Mouse (Mus musculus) kidney, adult 8-10 months (tissue): ENCODE data around the gene Adk.
"Not testable (repeated sequence)": the region's sequence is repeated elsewhere in the genome, so short reads cannot be mapped to it uniquely, and the experiment has no call there.

Experiments
- DNase-seq, 2 experiments: peaks; one replicate each; pipeline ENCODE4 v3.0.0; 2022

Gene Adk

DNA sequence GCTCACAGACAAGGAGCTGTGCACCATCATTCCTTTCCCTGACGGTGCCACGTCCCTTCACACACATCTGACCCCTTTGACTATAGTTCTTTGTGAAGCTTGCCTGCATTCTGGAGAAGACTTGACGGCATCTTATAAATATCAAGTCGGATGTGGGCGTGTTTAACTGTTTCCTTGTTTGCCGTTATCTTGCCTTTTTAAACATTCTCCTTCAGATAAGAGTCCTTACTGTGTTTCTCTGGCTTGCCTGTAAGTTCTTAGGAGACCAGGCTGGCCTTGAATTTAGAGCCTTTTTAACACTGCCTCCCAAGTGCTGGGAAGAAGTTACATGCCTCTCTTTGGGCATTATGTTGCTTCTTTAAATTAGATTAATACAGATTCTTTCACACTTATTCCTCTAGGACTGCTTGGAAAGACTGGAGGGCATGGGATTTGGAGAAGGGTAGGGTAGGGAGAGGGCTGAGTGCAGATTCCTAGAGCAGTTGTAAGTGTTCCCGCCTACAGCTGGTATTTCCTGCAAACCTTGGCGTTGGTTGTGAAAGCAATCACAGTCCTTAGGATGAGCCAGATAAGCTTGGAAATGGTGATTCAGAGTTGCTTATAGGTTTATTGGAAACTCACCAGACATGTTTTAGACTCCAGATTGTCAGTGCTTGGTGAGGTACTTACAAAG is 13.3 kb downstream of the Adk start:
- no peak for DNase-seq

DNA sequence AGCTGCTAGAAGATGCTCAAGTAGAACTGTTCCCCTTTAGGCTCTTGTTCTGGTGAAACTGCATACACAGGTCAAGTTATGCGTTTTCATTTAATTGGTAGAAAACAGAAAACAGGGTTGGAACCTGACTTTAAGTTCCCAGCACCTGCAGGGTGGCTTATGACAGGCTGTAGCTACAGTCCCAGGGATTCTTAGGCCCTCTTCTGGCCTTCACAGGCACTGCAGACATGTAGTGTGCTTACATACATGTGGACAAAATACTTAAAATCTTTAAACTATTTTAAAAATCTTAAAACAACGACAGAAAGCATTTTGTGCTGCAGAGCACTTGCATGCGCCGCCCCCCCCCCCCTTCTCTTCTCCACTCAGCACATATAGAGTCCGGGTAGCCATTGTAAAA is 17.2 kb downstream of the Adk start:
- no peak for DNase-seq

- DNase-seq, result no peak
Measured at GRCm38 (mm10) chr14:21073981-21074380, 21.6 kb downstream of the Adk start.

DNA sequence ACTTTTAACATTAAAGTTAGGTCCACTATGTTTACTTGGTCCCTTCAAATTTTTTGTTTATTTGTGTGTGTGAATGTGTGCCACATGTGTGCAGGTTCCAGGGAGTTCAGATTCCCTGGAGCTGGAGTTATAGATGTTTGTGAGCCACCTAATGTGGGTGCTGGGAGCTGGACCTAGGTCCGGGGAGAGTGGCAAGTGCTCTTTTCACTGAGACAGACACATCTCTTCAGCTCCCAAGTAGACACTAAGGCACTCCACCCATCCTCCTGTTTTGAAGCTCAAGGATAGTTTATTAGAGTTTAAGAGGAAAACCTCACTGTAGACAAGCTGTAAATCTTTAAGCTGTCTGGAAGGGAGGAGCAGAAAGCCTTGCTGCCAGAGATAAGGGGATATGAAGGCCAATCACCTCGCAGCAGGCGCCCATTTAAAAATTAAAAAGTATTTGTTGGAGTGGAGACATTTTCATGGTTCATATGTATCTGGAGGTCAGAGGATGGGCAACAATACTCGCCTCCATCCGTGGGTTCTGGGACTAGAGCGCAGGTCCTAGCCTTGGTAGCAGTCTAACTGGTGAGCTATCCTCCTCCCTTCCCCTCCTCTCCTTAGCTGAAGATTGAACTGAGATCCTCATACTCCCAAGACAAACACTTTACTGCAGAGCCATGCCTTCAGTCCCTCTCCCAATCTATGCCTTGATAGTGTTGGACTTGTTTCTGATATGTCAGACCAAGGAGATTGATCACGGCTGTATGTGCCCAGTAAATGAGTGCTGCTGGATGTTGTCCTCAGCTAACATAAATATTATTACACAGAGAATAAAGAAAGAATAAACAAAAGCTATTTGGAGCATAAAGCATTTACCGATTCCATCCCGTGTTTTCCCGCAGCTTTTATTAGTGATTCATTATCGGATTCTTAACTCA is 22.3 kb downstream of the Adk start:
- DNase-seq, result no peak

DNA sequence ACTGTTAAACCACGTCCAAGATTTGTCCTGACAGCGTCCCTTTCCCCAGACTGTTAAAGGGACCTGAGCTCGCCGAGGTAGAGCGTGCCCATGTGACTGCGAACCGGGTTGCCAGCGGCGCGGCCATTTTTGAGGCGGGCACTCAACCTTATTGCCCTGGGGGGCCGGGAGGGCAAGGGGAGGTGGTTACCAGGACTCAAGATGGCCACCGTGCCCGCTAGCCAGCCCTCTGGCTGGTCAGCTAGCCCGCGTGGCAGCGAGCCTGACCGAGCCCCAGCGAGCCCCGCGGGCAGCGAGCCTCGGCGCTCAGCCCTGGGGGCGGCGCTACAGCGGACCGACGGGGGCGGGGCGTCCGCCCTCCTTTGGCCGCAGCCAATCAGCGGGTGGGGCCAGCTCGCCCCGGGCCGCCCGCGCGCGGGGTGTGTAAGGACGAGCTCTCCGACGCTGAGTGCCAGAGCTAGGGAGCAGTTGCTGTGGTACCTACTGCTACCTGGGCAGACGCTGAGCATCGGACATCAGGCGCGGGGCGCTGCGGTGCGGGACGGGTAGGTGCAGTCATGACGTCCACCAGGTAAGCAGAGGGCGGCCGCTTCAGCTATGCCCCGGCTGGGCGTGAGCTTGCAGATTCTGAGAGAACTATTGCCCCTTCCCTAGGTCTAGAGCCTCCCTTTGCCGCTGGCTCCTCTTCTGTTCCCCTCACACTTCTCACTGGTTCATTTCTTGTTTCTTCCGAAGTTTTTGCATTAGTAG is 23.6 kb downstream of the Adk start:
- DNase-seq, result peak; percentile 94

DNA sequence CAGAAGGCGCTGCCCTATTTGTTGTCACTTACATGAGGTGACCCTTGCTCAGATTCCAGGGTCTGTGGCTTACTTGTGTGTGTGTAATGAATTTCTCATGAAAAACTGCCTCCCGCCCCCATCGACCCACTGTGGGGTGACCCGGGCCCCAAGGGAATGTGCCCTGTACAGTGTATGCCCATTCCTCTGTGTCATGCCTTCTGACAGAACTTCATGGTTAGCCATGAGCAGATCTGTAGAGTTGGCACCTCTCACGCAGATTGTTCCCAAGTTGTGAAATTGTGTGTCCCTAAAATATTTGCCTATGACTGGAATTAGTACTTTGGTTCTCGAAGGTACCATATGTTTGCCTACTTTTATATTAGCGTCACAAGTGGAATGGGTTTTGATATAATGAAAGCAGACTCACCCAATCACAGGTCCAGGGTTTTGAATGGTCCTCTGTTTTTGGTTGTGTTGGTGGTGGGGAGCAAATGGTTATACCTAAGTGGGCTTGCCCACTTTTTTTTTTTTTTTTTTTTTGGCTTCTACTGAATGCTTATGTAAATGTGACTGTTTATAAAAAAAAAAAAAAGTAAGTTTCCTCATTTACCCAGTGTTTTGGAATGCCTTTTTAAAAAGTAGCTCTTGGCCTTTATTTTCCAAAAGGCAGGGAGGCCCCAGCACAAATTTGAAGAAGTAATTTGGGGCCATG is 24.3 kb downstream of the Adk start:
- peak in 1 of 2 experiments; percentile 24 for DNase-seq

GRCm38 (mm10) chr14:21077939-21078338 is 25.6 kb downstream of the Adk start:
- DNase-seq, result no peak

- DNase-seq, result no peak
Measured at GRCm38 (mm10) chr14:21078511-21078910, 26.1 kb downstream of the Adk start.

DNA sequence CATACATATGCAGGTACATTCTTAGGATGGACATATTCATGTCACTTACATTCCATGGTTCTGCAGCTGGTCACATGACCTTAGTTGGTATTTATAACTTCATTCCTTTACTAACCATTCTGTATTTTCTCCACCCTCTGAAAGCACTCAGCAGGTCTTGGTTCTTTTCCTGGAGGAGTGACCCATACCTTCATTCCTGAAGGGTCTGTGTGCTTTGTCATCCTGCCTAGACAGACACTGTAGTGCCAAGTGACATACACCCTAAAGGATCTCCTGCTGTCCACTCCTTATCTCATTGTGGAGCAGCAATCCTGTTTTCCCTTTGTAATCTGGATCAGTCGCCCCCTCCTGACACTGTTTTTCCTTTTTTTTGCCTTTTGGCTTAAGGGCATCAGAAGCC is 30.4 kb downstream of the Adk start:
- DNase-seq, result no peak

GRCm38 (mm10) chr14:21085666-21086065 is 33.3 kb downstream of the Adk start:
- DNase-seq, result no peak

DNA sequence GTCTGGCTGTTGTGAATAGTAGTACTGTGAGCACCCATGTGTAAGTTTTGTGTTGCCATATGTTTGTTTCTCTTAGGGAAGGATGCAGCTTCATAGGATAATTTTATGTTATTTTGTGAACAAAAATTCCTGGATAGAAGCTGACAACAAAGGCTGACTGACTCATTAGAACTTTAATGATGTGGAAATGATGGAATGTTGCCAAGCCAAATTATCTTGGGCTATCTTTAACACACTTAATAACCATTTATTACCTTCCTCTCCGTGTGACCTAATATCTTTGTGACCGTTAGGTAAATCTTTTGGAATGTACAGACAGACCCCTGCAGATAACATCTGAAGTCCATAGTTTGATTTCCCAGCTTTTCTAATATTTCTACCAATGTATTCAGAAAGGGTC is 33.7 kb downstream of the Adk start:
- DNase-seq, result no peak

GRCm38 (mm10) chr14:21086827-21087351 is 34.5 kb downstream of the Adk start:
- no peak for DNase-seq

DNA sequence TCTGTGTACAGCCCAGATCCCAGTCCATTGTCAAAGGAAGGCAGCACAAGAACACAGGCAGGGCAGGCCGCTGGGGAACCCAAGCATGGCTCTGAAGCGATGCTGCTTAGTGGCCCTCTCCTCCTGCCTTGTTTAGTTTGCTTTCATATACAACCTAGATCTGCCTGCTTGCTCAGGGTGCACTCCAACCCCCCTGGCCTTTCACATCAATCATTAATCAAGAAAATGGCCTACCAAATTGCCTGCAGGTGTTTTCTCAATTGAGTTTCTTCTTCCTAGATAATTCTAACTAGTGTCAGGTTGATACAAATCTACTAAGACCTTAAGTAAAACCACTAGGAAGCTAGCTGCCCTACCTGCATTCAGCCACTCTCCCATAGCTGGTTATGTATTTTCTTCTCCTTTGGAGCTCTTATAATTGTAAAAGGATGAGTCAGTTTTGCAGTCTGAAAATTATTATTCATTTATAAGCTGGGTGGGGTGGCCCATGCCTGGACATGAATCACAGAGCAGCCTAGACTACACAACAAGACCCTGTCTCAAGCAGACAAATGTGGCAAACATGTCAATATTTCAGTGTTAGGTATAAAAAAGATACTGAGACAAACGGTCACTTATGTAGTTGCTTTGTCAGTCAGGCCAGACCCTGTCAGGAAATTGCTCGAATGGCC is 35.2 kb downstream of the Adk start:
- peak in 1 of 2 experiments; percentile 43 for DNase-seq

DNA sequence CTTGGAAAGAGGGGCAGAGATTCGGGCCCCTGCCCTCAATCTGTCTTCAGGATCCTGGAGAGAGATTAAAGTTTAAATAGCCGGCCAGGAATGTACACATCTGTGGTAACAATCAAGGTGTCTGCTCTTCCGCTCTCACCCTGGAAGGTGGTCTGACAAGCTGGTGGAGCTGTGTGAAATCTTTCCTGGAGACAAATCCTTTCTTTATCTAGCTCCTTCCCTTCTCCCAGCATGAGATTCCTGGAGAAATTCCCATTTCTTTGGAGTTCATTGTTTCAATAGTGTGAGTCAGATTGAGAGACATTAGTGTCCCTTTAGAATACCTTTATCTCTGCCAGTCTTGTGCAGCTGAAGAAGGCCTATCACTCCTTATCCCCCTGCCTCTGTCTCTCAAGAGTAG is 36.4 kb downstream of the Adk start:
- no peak for DNase-seq

- DNase-seq, result no peak
Measured at GRCm38 (mm10) chr14:21090400-21090799, 38.0 kb downstream of the Adk start.

DNA sequence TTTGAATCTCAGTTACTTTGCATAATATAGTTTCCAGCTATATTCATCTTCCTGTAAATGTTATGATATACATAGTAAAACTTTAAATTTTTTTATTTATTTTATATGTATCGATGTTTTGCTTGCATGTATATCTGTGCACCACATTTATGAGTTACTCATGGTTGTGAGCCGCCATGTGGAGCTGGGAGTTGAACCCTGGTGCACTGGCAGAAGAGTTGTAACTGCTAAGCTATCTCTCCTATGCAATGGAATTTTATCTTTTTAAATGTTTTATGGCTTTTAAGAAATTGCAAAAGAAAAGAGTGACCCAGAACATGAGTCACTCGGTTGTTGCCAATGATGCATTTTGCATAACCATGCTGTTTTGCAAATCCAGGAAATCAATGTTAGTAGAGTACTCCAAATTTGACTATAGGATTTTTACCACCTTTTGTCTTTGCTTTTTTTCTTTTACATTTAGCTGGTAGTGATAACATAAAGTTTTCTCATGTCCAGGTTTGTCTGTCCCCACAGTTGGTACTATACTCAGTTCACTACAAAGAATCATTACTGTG is 38.6 kb downstream of the Adk start:
- no peak for DNase-seq

DNA sequence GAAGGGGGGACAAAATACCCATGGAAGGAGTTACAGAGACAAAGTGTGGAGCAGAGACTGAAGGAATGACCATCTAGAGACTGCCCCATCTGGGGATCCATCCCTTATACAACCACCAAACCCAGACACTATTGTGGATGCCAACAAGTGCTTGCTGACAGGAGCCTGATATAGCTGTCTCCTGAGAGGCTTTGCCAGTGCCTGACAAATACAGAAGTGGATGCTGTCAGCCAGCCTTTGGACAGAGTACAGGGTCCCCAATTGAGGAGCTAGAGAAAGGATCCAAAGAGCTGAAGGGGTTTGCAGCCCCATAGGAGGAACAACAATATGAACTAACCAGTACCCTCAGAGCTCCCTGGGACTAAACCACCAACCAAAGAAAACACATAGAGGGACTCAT is 41.8 kb downstream of the Adk start:
- not testable (repeated sequence) for DNase-seq

DNA sequence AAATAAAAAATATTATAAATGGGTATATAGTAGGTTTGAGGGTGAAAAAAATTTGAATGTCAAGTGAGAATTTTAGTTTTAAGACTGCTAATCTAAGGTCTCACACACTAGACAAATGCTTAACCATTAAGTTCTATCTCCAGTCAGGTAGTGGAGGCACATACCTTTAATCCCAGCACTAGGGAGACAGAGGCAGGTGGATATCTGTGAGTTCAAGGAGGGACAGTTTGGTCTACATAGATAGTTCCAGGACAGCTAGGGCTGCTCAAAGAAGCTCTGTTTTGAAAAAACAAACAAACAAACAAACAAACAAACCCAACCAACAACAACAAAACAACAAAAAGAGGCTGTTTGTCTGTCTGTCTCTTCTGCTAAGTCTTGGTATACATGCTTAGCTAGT is 43.9 kb downstream of the Adk start:
- DNase-seq, result no peak

DNA sequence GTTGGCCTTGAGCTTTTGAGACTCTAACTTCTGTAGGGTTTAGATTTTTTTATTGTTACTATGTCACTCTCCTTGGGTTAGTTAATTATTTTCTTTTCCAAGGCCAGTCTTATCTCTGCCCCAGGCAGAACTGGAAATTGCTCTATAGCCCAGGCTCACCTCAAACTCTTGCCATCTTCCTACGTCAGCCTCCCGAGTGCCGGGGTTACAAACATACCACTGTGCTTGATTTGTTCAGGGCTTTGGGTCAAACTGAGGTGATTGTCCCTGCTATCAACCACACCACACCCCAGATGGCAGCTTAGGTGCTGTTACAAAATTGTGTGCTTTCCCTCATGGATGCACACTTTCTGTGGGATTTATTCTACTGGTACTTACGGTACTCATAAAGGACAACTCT is 44.3 kb downstream of the Adk start:
- DNase-seq, result peak in 1 of 2 experiments; percentile 43

GRCm38 (mm10) chr14:21099371-21099770 is 47.0 kb downstream of the Adk start:
- DNase-seq, result no peak

GRCm38 (mm10) chr14:21100876-21101275 is 48.5 kb downstream of the Adk start:
- no peak for DNase-seq

- no peak for DNase-seq
Measured at GRCm38 (mm10) chr14:21101562-21101961, 49.2 kb downstream of the Adk start.
